Mouse (Mus musculus): ENCODE data around the gene Icos. TPM values are rescaled to one million over a fixed set of nuclear protein-coding genes. Genes with fewer than 3 reads are reported as not detected.
A peak's percentile ranks its signal among the peaks of the same experiment; 100 is the strongest.

Icos gene
- polyA plus RNA-seq, 1 experiment from 2014 or later: 0.08 TPM

GRCm38 (mm10) chr1:60945633-60946401 lies 31.9 kb upstream of the Icos start:
- WGBS: 86% methylated on average over 8 of the region's 8 CpGs
- H3K4me1 ChIP-seq: no peaks in the 10 kb centered on the region
- no peak overlapping the region for H3K9ac ChIP-seq
- H3K9me3 ChIP-seq: no peaks in the 10 kb centered on the region
- no peak overlapping the region for H3K27ac ChIP-seq
- H3K36me3 ChIP-seq (replicated peaks): no peaks in the 10 kb centered on the region
- H3K4me3 ChIP-seq (replicated peaks): no peak overlapping the region
- no peak for ATAC-seq (ENCODE audit: low FRiP score)
- H3K4me2 ChIP-seq: no peak overlapping the region
- no peaks in the 10 kb centered on the region for H3K27me3 ChIP-seq

GRCm38 (mm10) chr1:60948112-60948511 lies 29.6 kb upstream of the Icos start:
- H3K4me2 ChIP-seq: no peak overlapping the region
- WGBS: 86% methylated on average over 6 of the region's 6 CpGs
- no peak overlapping the region for H3K27ac ChIP-seq
- no peak for ATAC-seq (ENCODE audit: low FRiP score)
- no peaks in the 10 kb centered on the region for H3K9me3 ChIP-seq
- no peaks in the 10 kb centered on the region for H3K4me1 ChIP-seq
- H3K4me3 ChIP-seq (replicated peaks): no peak overlapping the region
- no peaks in the 10 kb centered on the region for H3K27me3 ChIP-seq
- H3K9ac ChIP-seq: no peak overlapping the region
- no peaks in the 10 kb centered on the region for H3K36me3 ChIP-seq (replicated peaks)

- H3K4me1 ChIP-seq: no peaks in the 10 kb centered on the region
- H3K27ac ChIP-seq: no peak overlapping the region
- no peak overlapping the region for H3K9ac ChIP-seq
- H3K36me3 ChIP-seq (replicated peaks): no peaks in the 10 kb centered on the region
- WGBS: 82% methylated on average over 7 of the region's 7 CpGs
- H3K4me3 ChIP-seq (replicated peaks): no peak overlapping the region
- no peaks in the 10 kb centered on the region for H3K9me3 ChIP-seq
- no peak overlapping the region for H3K4me2 ChIP-seq
- ATAC-seq (ENCODE audit: low FRiP score): no peak
- no peaks in the 10 kb centered on the region for H3K27me3 ChIP-seq
Observed at GRCm38 (mm10) chr1:60952958-60953357, 24.8 kb upstream of the Icos start.

DNA sequence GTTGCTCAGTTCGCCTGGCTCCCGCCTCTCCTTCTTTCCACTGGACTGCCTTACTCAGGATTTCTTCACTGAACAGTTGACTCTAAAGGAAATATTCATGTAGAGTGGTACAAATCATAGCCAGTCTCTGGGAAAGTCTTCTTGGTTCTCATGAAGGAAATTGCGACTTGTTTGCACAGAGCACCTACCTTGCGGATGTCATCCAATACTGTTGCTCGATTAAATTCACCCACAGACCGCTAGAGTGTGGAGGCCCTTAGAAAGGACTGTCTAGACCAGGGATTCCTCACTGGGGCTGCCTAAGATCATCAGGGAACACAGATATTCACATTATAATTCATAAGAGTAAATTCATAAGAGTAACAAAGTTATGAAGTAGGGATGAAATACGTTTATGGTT lies 24.0 kb upstream of the Icos start:
- H3K36me3 ChIP-seq (replicated peaks): no peaks in the 10 kb centered on the region
- no peak overlapping the region for H3K4me3 ChIP-seq (replicated peaks)
- H3K9ac ChIP-seq: no peak overlapping the region
- H3K4me2 ChIP-seq: no peak overlapping the region
- H3K9me3 ChIP-seq: no peaks in the 10 kb centered on the region
- no peak for ATAC-seq (ENCODE audit: low FRiP score)
- no peaks in the 10 kb centered on the region for H3K27me3 ChIP-seq
- no peaks in the 10 kb centered on the region for H3K4me1 ChIP-seq
- 89% methylated on average over 7 of the region's 7 CpGs for WGBS
- H3K27ac ChIP-seq: no peak overlapping the region

GRCm38 (mm10) chr1:60954759-60955158 lies 23.0 kb upstream of the Icos start:
- no peak for ATAC-seq (ENCODE audit: low FRiP score)
- Histone ChIP-seq H3K36me3 (replicated peaks) (no peaks in the 10 kb centered on the region), H3K27ac (no peak overlapping the region), H3K4me1 (no peaks in the 10 kb centered on the region), H3K9me3 (no peaks in the 10 kb centered on the region), H3K4me2 (no peak overlapping the region), H3K4me3 (replicated peaks) (no peak overlapping the region), H3K27me3 (no peaks in the 10 kb centered on the region), H3K9ac (no peak overlapping the region)
- 62% methylated on average over 2 of the region's 2 CpGs for WGBS

GRCm38 (mm10) chr1:60955186-60955585 lies 22.5 kb upstream of the Icos start:
- H3K9me3 ChIP-seq: no peaks in the 10 kb centered on the region
- no peaks in the 10 kb centered on the region for H3K4me1 ChIP-seq
- no peak overlapping the region for H3K9ac ChIP-seq
- 96% methylated on average over 3 of the region's 3 CpGs for WGBS
- no peak overlapping the region for H3K4me2 ChIP-seq
- no peak overlapping the region for H3K27ac ChIP-seq
- H3K27me3 ChIP-seq: no peaks in the 10 kb centered on the region
- H3K4me3 ChIP-seq (replicated peaks): no peak overlapping the region
- ATAC-seq (ENCODE audit: low FRiP score): no peak
- no peaks in the 10 kb centered on the region for H3K36me3 ChIP-seq (replicated peaks)

DNA sequence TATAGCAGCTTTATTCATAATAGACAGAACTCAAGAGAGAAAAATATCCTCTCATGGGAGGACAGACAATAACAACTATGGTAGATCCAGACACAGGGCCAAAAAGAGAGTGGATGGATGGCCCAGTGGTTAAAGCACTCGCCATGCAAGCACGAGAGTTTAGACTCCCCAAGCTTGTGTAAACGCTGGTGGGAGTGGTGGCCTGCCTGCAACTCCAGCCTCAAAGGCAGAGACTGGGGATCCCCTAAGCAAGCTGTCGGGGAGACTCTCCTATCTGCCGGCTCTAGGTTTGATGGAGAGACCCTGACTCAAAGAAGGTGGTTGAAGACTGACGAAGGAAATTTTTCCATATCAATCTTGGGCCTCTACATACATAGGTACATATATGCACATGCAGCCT lies 21.5 kb upstream of the Icos start:
- ATAC-seq (ENCODE audit: low FRiP score): no peak
- H3K4me3 ChIP-seq (replicated peaks): no peak overlapping the region
- no peaks in the 10 kb centered on the region for H3K27me3 ChIP-seq
- H3K9me3 ChIP-seq: no peaks in the 10 kb centered on the region
- 93% methylated on average over 6 of the region's 6 CpGs for WGBS
- no peak overlapping the region for H3K27ac ChIP-seq
- no peak overlapping the region for H3K4me2 ChIP-seq
- H3K36me3 ChIP-seq (replicated peaks): no peaks in the 10 kb centered on the region
- no peak overlapping the region for H3K9ac ChIP-seq
- no peaks in the 10 kb centered on the region for H3K4me1 ChIP-seq

DNA sequence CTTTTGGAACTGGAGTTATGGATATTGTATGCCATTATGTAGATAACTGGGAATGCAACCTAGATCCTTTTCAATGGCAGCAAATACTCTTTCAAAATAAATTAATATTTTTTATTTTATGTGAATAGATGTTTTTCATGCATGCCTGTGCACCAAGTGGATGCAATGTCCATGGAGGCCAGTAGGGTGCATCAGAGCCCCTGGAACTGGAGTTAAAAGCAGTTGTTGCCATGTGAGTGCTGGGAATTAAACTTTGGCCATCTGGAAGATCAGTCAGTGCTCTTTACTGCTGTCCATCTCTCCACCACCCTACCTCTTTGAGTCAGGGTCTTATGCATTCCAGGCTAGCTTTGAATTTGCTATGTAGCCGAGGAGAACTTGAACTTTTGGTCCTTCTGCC lies 19.4 kb upstream of the Icos start:
- H3K9ac ChIP-seq: no peak overlapping the region
- no peak overlapping the region for H3K4me3 ChIP-seq (replicated peaks)
- no peak for ATAC-seq (ENCODE audit: low FRiP score)
- no peak overlapping the region for H3K27ac ChIP-seq
- 93% methylated on average over 1 of the region's 1 CpGs for WGBS
- H3K4me2 ChIP-seq: no peak overlapping the region
- H3K27me3 ChIP-seq: no peaks in the 10 kb centered on the region
- H3K4me1 ChIP-seq: no peaks in the 10 kb centered on the region
- H3K9me3 ChIP-seq: no peaks in the 10 kb centered on the region
- H3K36me3 ChIP-seq (replicated peaks): no peaks in the 10 kb centered on the region

DNA sequence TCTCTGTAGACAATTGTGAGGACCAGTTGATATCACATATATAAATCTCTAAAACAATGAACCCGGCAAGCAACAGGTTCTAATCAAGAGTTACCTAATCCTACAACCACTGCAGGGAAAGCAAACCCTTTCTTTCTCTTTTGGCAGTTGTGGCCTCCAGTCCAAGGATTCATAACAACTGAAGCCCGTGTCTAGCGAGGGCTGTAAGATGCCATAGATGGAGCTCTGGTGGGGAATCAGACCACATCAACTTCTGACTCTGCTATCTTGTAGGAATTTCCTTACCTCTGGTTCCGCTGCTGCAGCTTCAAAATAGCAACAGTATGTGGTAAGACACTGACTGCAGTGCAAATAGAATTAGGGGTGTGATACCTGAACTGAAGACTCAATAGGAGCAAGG lies 18.5 kb upstream of the Icos start:
- Histone ChIP-seq H3K4me3 (replicated peaks) (no peak overlapping the region), H3K27ac (no peak overlapping the region), H3K27me3 (no peaks in the 10 kb centered on the region), H3K4me2 (no peak overlapping the region), H3K36me3 (replicated peaks) (no peaks in the 10 kb centered on the region), H3K4me1 (no peaks in the 10 kb centered on the region), H3K9me3 (no peaks in the 10 kb centered on the region), H3K9ac (no peak overlapping the region)
- 89% methylated on average over 4 of the region's 4 CpGs for WGBS
- no peak for ATAC-seq (ENCODE audit: low FRiP score)

DNA sequence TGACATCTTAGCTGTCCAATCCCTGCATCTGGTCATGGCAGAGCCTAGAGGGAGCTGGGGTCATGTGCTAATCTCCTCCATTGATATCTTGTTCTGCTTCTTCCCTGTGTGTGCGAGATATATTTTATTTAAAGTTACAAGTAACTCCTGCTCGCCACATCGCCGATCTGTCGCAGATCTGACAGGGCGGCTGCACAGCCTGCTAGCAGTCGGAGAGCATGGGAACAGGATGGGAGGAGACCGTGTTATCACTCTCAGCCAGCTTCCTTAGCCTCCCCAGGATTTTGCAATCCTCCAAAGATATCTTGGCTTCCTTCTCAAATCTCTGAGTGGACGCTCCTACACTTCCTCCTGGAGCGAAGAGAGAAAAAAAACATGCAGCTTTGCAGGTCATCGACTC lies 17.3 kb upstream of the Icos start:
- no peak overlapping the region for H3K4me2 ChIP-seq
- ATAC-seq (ENCODE audit: low FRiP score): no peak
- 91% methylated on average over 11 of the region's 11 CpGs for WGBS
- H3K27ac ChIP-seq: no peak overlapping the region
- no peaks in the 10 kb centered on the region for H3K4me1 ChIP-seq
- no peaks in the 10 kb centered on the region for H3K36me3 ChIP-seq (replicated peaks)
- H3K4me3 ChIP-seq (replicated peaks): no peak overlapping the region
- H3K9ac ChIP-seq: no peak overlapping the region
- H3K9me3 ChIP-seq: no peaks in the 10 kb centered on the region
- no peaks in the 10 kb centered on the region for H3K27me3 ChIP-seq

GRCm38 (mm10) chr1:60961080-60961479 lies 16.6 kb upstream of the Icos start:
- Histone ChIP-seq H3K4me2 (no peak overlapping the region), H3K27ac (no peak overlapping the region), H3K4me3 (replicated peaks) (no peak overlapping the region), H3K9me3 (no peaks in the 10 kb centered on the region), H3K36me3 (replicated peaks) (no peaks in the 10 kb centered on the region), H3K9ac (no peak overlapping the region), H3K27me3 (no peaks in the 10 kb centered on the region), H3K4me1 (no peaks in the 10 kb centered on the region)
- WGBS: 37% methylated on average over 4 of the region's 4 CpGs
- 0 out of 2 replicates have a peak, but pooled peaks have one; percentile 44 for ATAC-seq (ENCODE audit: low FRiP score)

DNA sequence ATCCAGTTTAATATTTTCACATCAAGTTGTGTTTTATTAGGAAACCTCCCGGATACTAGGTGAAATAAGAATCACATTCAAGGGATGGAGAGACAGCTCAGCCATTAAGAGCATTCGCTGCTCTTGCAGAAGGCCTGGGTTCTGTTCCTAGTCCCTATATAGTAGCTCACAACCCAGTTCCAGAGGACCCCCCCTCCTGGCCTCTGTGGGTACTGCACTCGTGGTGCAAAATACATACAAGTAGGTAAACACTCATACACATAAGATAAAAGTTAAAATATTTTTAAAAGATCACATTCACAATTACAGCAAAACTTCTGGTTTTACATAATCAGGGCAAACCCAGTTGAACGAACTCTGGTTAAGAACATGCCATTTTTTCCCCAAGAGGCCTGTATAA lies 15.6 kb upstream of the Icos start:
- WGBS: 93% methylated on average over 4 of the region's 4 CpGs
- no peak overlapping the region for H3K4me2 ChIP-seq
- H3K9me3 ChIP-seq: no peaks in the 10 kb centered on the region
- H3K27me3 ChIP-seq: no peaks in the 10 kb centered on the region
- H3K4me1 ChIP-seq: no peaks in the 10 kb centered on the region
- no peak overlapping the region for H3K9ac ChIP-seq
- H3K4me3 ChIP-seq (replicated peaks): no peak overlapping the region
- H3K27ac ChIP-seq: no peak overlapping the region
- H3K36me3 ChIP-seq (replicated peaks): no peaks in the 10 kb centered on the region
- ATAC-seq (ENCODE audit: low FRiP score): no peak

DNA sequence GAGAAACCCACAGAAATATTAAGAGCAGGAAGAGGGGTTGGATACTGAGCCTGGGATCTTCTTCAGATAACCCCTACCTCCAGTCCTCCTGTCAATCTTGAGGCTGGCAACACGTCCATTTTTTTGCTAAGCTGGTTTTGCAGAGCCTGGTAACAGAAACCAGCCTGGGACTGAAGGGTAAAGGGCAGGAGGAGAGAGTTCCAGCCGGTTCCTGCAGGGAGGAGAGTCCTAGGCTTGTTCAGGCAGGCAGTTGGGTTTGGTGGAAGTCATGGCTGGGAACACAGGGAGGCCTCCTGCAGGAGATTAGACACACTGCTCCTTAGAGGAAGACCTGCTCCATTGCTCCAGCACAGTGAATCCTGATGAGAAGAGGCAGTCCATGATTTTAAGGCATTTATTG lies 10.2 kb upstream of the Icos start:
- no peak for ATAC-seq (ENCODE audit: low FRiP score)
- H3K9me3 ChIP-seq: no peaks in the 10 kb centered on the region
- 51% methylated on average over 2 of the region's 2 CpGs for WGBS
- H3K36me3 ChIP-seq (replicated peaks): no peaks in the 10 kb centered on the region
- no peak overlapping the region for H3K4me3 ChIP-seq (replicated peaks)
- H3K9ac ChIP-seq: no peak overlapping the region
- no peaks in the 10 kb centered on the region for H3K27me3 ChIP-seq
- H3K4me1 ChIP-seq: no peaks in the 10 kb centered on the region
- no peak overlapping the region for H3K4me2 ChIP-seq
- no peak overlapping the region for H3K27ac ChIP-seq
